Mouse (Mus musculus): ENCODE measurements around the gene Foxe1. TPM values are rescaled to one million over a fixed set of nuclear protein-coding genes. Genes with fewer than 3 reads are reported as not detected.
A peak's percentile ranks its signal among the peaks of the same experiment; 100 is the strongest.

Gene Foxe1
- polyA plus RNA-seq, 1 experiment from 2014 or later: 2.3 TPM

DNA sequence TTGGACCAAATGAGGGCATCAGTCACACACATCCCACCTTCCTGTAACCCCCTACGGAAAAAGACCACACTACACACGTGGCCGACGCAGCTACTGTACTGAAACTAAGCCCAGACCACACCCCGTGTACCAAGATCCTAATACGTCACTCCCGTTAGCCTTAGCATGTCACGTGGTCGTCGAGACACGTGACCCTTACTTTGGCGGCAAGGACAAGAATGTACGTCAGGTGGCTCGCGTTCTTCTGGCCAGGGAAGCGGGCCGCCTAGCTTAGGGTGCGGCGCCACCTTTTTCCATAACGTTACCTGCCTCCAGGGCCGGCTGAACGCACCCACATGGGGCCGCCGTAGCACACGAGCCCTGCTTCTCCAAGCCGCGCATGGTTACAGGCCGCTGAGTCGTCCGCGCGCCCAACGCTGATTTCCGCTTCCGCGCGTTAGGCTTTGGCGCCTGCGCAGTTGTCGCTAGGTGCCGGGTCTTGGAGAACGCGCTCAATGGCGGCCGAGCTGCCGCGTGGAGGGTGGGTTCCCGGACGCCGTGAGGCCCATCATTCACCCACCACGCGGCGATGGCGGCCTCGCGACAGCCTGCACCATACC is 45.7 kb downstream of the Foxe1 start, which contains the start of gene Trmo:
Gene Trmo, minus strand, starts transcription at position 425 of the 599 bp plus-strand sequence.
- Histone ChIP-seq H3K9me3 (no peaks in the 10 kb centered on the region), H3K36me3 (replicated peaks) (peaks cover 28% of the 10 kb centered on the region), H3K27me3 (replicated peaks; ENCODE audit: low read depth, poor library complexity, severe bottlenecking) (no peaks in the 10 kb centered on the region), H3K4me1 (peaks cover 9% of the 10 kb centered on the region), H3K4me3 (peak within 1 kb of the TSS; percentile 75), H3K27ac (replicated peaks) (peak within 1 kb of the TSS; percentile 98)
- peak; percentile 94 for DNase-seq (ENCODE audit: low spot score)
- under 1% methylated on average over 56 of the region's 56 CpGs for WGBS

DNA sequence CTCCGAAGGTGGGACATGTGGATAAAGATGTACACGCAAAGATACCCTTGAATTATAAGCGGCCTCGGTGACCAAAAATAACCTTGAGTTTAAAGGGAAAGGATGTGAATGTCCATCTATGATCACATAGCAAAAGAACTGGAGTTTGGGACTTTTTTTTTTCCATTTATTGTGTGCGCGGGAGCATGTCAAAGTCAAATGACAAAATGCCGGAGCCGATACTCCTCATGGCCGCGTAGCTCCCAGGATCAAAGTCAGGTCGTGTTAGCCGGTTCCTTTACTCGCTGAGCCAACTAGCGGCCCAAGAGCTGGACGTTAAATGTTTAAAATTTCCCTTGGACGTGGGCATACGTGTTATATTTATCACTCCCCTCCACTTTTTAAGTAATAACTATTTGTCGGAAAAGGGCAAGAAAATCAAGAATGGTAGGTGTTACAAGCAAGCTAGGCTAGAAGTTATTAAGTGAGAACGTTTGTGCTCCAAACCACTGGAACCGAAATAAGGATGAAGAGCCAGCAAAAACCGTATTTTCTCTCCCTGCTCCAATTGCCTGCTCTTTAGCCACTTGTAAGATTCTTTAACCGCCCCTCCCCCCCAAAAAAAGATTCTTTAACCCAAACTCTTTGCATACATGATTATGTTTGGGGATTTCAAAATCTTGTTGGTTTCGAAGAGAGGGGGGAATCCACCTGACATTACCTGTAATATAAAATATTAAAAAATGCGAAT is 46.4 kb downstream of the Foxe1 start:
- Histone ChIP-seq H3K36me3 (replicated peaks) (peaks cover 21% of the 10 kb centered on the region), H3K4me1 (peaks cover 9% of the 10 kb centered on the region), H3K27me3 (replicated peaks; ENCODE audit: low read depth, poor library complexity, severe bottlenecking) (no peaks in the 10 kb centered on the region), H3K4me3 (peak overlapping the region; percentile 75), H3K9me3 (no peaks in the 10 kb centered on the region), H3K27ac (replicated peaks) (peak overlapping the region; percentile 98)
- 3% methylated on average over 24 of the region's 24 CpGs for whole genome bisulfite sequencing
- DNase-seq (ENCODE audit: low spot score): peak; percentile 64

DNA sequence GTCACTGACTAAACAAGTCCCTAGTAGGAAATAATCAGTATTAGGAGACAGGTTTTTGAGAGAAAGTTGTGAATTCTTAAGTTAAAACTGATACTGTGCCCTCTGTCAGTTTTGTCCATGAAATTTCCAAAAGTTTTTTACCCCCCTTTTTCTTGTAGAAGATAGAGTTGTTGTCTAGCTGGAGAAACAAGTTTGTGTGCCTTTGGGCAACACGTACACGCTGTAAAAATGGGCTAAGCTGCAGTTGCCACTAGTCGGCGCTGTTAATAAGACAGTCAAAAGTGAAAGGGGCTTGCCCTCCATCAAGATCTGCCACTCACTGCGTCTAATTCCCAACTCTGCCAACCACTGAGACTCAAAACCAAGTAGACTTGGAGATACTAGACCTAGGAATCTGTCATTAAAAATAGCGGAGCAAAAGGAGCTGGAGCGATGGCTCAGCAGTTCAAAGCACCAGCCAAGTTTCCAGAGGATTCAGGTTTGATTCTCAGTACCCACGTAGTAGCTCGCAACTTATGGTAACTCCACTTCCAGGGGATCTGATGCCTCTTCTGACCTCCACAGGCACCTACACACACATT is 47.1 kb downstream of the Foxe1 start:
- 21% methylated on average over 9 of the region's 9 CpGs for WGBS
- H3K9me3 ChIP-seq: no peaks in the 10 kb centered on the region
- H3K27me3 ChIP-seq (replicated peaks; ENCODE audit: low read depth, poor library complexity, severe bottlenecking): no peaks in the 10 kb centered on the region
- H3K4me3 ChIP-seq: peak overlapping the region; percentile 75
- peak overlapping the region; percentile 98 for H3K27ac ChIP-seq (replicated peaks)
- peaks cover 14% of the 10 kb centered on the region for H3K36me3 ChIP-seq (replicated peaks)
- peaks cover 9% of the 10 kb centered on the region for H3K4me1 ChIP-seq
- DNase-seq (ENCODE audit: low spot score): peak; percentile 83

DNA sequence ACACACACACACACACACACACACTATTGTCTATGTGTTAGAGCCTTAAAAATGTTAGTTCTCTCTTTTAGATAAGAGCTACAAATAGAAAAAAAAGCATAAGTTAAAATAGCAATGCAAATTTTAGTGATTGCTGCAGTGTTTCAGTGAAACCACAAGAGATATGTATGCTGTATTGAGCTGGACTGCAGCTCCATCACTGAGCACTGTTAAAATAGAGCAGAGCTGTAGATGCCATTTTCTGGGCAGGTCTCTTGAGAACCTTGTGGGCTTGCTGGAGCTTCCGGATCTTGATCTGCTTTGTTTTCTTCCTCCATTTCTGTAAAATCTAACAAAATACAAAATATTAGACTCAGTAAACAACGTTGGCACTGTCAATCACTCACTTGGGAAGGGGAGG is 51.0 kb downstream of the Foxe1 start:
- Histone ChIP-seq H3K4me3 (no peak overlapping the region), H3K27me3 (replicated peaks; ENCODE audit: low read depth, poor library complexity, severe bottlenecking) (peaks cover 10% of the 10 kb centered on the region; the same call in 1 of the 2 replicates), H3K27ac (replicated peaks) (no peak overlapping the region), H3K9me3 (no peaks in the 10 kb centered on the region), H3K36me3 (replicated peaks) (no peaks in the 10 kb centered on the region), H3K4me1 (peaks cover 6% of the 10 kb centered on the region; the same call in 1 of the 2 replicates)
- no peak for DNase-seq (ENCODE audit: low spot score)
- WGBS: 81% methylated on average over 2 of the region's 2 CpGs

DNA sequence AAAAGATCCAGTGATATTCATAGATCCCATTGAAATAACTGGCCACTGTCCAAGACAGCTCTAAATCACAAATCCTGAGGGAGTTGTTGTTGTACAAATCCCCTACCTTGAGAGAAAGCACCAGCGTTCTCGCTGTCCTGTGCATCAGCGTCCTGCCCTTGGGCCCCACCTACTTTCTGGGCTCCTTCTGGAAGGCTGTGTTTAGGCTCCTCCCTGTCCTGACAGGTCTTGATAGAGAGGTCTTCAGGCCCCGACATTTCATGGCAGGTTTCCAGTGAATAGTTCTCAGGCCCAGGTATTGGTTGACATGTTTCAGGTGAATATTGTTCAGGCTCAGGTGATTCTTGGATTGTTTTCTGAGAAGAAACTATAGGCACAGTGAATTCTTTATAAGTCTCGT is 52.3 kb downstream of the Foxe1 start:
- 37% methylated on average over 5 of the region's 5 CpGs for WGBS
- Histone ChIP-seq H3K4me1 (no peaks in the 10 kb centered on the region; the same call in 1 of the 2 replicates), H3K27me3 (replicated peaks; ENCODE audit: low read depth, poor library complexity, severe bottlenecking) (peaks cover 10% of the 10 kb centered on the region; the same call in 1 of the 2 replicates), H3K9me3 (no peaks in the 10 kb centered on the region), H3K36me3 (replicated peaks) (no peaks in the 10 kb centered on the region), H3K4me3 (no peak overlapping the region), H3K27ac (replicated peaks) (no peak overlapping the region)
- no peak for DNase-seq (ENCODE audit: low spot score)

Other genes starting within 250 kb of the Foxe1 start
- gene Ncbp1, start 205.0 kb upstream of the Foxe1 start, polyA plus RNA-seq (2016; fragmentation: Nextera tagmentation; extraction: Ambion mirVana): 121 and 127 TPM in 2 replicates
- 74.1 and 77.3 TPM in 2 replicates for gene Tstd2, start 204.9 kb upstream of the Foxe1 start, polyA plus RNA-seq (2016; fragmentation: Nextera tagmentation; extraction: Ambion mirVana)
- 19.9 and 24.7 TPM in 2 replicates for gene Xpa, start 147.3 kb upstream of the Foxe1 start, polyA plus RNA-seq (2016; fragmentation: Nextera tagmentation; extraction: Ambion mirVana)
- gene Trmo, start 45.8 kb downstream of the Foxe1 start, polyA plus RNA-seq (2016; fragmentation: Nextera tagmentation; extraction: Ambion mirVana): 12.3 and 12.7 TPM in 2 replicates
- gene Hemgn, start 69.9 kb downstream of the Foxe1 start, polyA plus RNA-seq (2016; fragmentation: Nextera tagmentation; extraction: Ambion mirVana): 9.9 and 13.6 TPM in 2 replicates
- gene Anp32b, start 107.3 kb downstream of the Foxe1 start, polyA plus RNA-seq (2016; fragmentation: Nextera tagmentation; extraction: Ambion mirVana): 427 and 431 TPM in 2 replicates
- 86.7 and 88.8 TPM in 2 replicates for gene Nans, start 145.6 kb downstream of the Foxe1 start, polyA plus RNA-seq (2016; fragmentation: Nextera tagmentation; extraction: Ambion mirVana)
- gene Trim14, start 192.5 kb downstream of the Foxe1 start, polyA plus RNA-seq (2016; fragmentation: Nextera tagmentation; extraction: Ambion mirVana): 0.59 and 0.64 TPM in 2 replicates

All from embryonic facial prominence, embryonic 10.5 days (tissue).